Mouse (Mus musculus) hindbrain, embryonic 14.5 days (tissue): ENCODE measurements around the gene Cfap97. TPM values are rescaled to one million over a fixed set of nuclear protein-coding genes. Genes with fewer than 3 reads are reported as not detected.

Source experiments
- ATAC-seq: fragments of 200-750 bp; cut with Nextera tagmentation; 2 replicates; pipeline ENCODE4 v1.8.0; 2017; ENCODE audit warnings: moderate number of reproducible peaks, mild to moderate bottlenecking, moderate TSS enrichment, moderate library complexity; ENCODE audit not compliant: low FRiP score
- DNase-seq: peaks from one replicate; pipeline ENCODE4 v3.0.0-alpha.2; 2015; ENCODE audit warnings: low spot score
- H3K27ac ChIP-seq: fragments of 300-500 bp; sonication (generic); 2 replicates; pipeline ENCODE4 v1.5.1; 2014; ENCODE audit warnings: mild to moderate bottlenecking, moderate library complexity
- H3K27me3 ChIP-seq: fragments of 300-500 bp; sonication (generic); 2 replicates; pipeline ENCODE4 v1.6.1; 2014; ENCODE audit warnings: mild to moderate bottlenecking, low read length, mixed read lengths; ENCODE audit not compliant: control insufficient read depth, insufficient read depth
- H3K36me3 ChIP-seq: fragments of 300-500 bp; sonication (generic); replicated peaks from 2 replicates; pipeline ENCODE4 v1.6.1; 2014; ENCODE audit not compliant: control insufficient read depth, insufficient read depth
- H3K4me1 ChIP-seq: fragments of 300-500 bp; sonication (generic); replicated peaks from 2 replicates; pipeline ENCODE4 v1.6.1; 2014; ENCODE audit warnings: antibody characterized with exemption, low read length, mixed read lengths; ENCODE audit not compliant: control insufficient read depth, insufficient read depth
- H3K4me2 ChIP-seq: fragments of 300-500 bp; sonication (generic); replicated peaks from 2 replicates; pipeline ENCODE4 v1.6.1; 2014; ENCODE audit warnings: mild to moderate bottlenecking, moderate library complexity
- H3K4me3 ChIP-seq: fragments of 300-500 bp; sonication (generic); replicated peaks from 2 replicates; pipeline ENCODE4 v1.5.1; 2014; ENCODE audit warnings: mild to moderate bottlenecking, low read length
- H3K9ac ChIP-seq: fragments of 300-500 bp; sonication (generic); 2 replicates; pipeline ENCODE4 v1.6.1; 2014
- H3K9me3 ChIP-seq: fragments of 300-500 bp; sonication (generic); 2 replicates; pipeline ENCODE4 v1.6.1; 2016; ENCODE audit warnings: low read length; ENCODE audit not compliant: control insufficient read depth
- WGBS: fragments of 180-500 bp; shearing (Covaris S2); extraction: QIAGEN DNeasy Blood & Tissue Kit; methylation state at CpG from one replicate; pipeline ENCODE4 v1.1.7; 2014; 5-methylcytosine and 5-hydroxymethylcytosine counted together
- microRNA-seq: library from miRNA; unstranded; fragments of <30 nt; microRNA quantifications from one replicate; pipeline ENCODE4, GENCODE M21; 2016
- polyA plus RNA-seq: library from polyadenylated mRNA; unstranded; fragments of >200 nt; fragmentation: Nextera tagmentation; extraction: Ambion mirVana; gene quantifications from 2 replicates; pipeline ENCODE4 v1.2.1, GENCODE M21; 2014

Gene Cfap97
- polyA plus RNA-seq, 1 experiment from 2014 or later = 24.5 TPM

- H3K9ac ChIP-seq = no peak overlapping the region
- H3K4me2 ChIP-seq = no peak overlapping the region
- 64% methylated on average over 7 of the region's 7 CpGs for WGBS
- no peaks in the 10 kb centered on the region for H3K36me3 ChIP-seq
- peaks cover 8% of the 10 kb centered on the region; the same call in 1 of the 2 replicates for H3K27me3 ChIP-seq
- H3K4me3 ChIP-seq = no peak overlapping the region
- no peaks in the 10 kb centered on the region for H3K9me3 ChIP-seq
- DNase-seq = peak; percentile 42
- ATAC-seq = no peak
- no peaks in the 10 kb centered on the region for H3K4me1 ChIP-seq
- no peak overlapping the region for H3K27ac ChIP-seq
Measured at GRCm38 (mm10) chr8:46236441-46237223, 85.1 kb downstream of the Cfap97 start.

DNA sequence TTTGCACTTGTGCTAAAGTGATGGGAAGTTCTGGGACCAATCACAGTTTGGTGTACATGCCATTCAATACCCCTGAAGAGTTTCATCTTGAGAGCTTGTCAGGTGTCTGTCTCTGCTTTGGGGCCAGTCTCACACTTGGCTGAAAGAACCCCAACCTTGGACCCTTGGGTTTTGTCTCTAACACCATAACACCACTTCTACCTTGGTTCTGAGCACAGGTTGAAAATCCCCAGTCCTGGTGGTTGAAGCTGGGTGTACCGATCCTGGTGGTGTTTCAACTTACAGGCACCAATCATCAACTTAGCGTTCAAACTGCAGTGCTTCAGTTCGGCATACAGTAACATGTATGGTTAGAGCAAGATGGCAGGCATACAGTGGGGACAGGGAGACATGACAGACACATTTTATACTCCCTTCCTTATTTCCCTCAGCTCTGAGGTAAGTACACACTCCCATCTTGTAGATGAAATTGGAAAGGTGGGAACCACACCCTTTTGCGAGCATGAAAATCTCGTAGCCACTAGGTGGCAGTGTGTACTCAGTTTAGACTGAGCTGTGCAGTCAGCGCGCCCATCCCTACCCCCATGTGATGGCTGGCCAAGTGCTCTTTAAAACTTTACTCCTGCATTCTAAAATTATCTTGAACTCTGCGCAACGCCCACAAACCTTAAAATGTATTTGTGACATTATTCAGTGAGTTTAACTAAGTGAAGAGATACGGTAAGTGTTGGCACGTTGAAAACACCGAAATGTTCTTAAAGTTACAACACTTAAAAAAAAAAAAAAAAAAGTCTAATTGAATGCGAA is 90.2 kb downstream of the Cfap97 start:
- H3K9ac ChIP-seq = 0 out of 2 replicates have a peak overlapping the region, but pooled peaks have one; percentile 8
- no peaks in the 10 kb centered on the region for H3K4me1 ChIP-seq
- no peak overlapping the region for H3K27ac ChIP-seq
- ATAC-seq (peak; percentile 73; the same call in 1 of the 2 replicates), DNase-seq (peak; percentile 93)
- H3K9me3 ChIP-seq = no peaks in the 10 kb centered on the region
- H3K4me3 ChIP-seq = no peak overlapping the region
- peaks cover 20% of the 10 kb centered on the region for H3K27me3 ChIP-seq
- 32% methylated on average over 13 of the region's 13 CpGs for WGBS
- no peaks in the 10 kb centered on the region for H3K36me3 ChIP-seq
- no peak overlapping the region for H3K4me2 ChIP-seq

GRCm38 (mm10) chr8:46242946-46243345 is 91.4 kb downstream of the Cfap97 start:
- ATAC-seq = no peak

More at GRCm38 (mm10) chr8:46242946-46243345, 91.4 kb downstream of the Cfap97 start:
- no peak overlapping the region for H3K4me2 ChIP-seq
- DNase-seq = no peak
- H3K4me1 ChIP-seq = no peaks in the 10 kb centered on the region
- H3K9me3 ChIP-seq = no peaks in the 10 kb centered on the region
- H3K27ac ChIP-seq = no peak overlapping the region
- 34% methylated on average over 7 of the region's 7 CpGs for WGBS
- H3K4me3 ChIP-seq = no peak overlapping the region
- no peaks in the 10 kb centered on the region for H3K36me3 ChIP-seq
- H3K27me3 ChIP-seq = peaks cover 28% of the 10 kb centered on the region
- H3K9ac ChIP-seq = no peak overlapping the region

Small RNA genes lying within 50 kb of the gene (microRNA-seq; reads per million reads assigned to microRNA genes)
- gene Gm23812 = not detected

Other genes starting within 250 kb of the Cfap97 start
- 0.23 TPM in 1 of 2 replicates, not detected in the other for gene Ccdc110, start 217.2 kb upstream of the Cfap97 start, polyA plus RNA-seq
- 4.6 and 4.7 TPM in 2 replicates for gene 1700029J07Rik, start 176.5 kb upstream of the Cfap97 start, polyA plus RNA-seq
- gene Ufsp2, start 176.2 kb upstream of the Cfap97 start, polyA plus RNA-seq = 56.5 and 63.8 TPM in 2 replicates
- gene Lrp2bp, start 152.5 kb upstream of the Cfap97 start, polyA plus RNA-seq = 0.56 and 0.70 TPM in 2 replicates
- 30.1 and 31.7 TPM in 2 replicates for gene Ankrd37, start 146.1 kb upstream of the Cfap97 start, polyA plus RNA-seq
- 14.4 and 14.8 TPM in 2 replicates for gene Snx25, start 388 bp downstream of the Cfap97 start, polyA plus RNA-seq
- gene Slc25a4, start 59.5 kb downstream of the Cfap97 start, polyA plus RNA-seq = 971 and 973 TPM in 2 replicates
- gene Helt, start 142.9 kb downstream of the Cfap97 start, polyA plus RNA-seq = 0.48 TPM in 1 of 2 replicates, not detected in the other